Mouse (Mus musculus) ES-E14 (cell line): Measurements from ENCODE around the gene Gm5460. TPM values are rescaled to one million over a fixed set of nuclear protein-coding genes. Genes with fewer than 3 reads are reported as not detected.

Experiments used
- DNase-seq: peaks from one replicate; pipeline ENCODE4 v3.0.0-alpha.2; 2013; ENCODE audit warnings: low read depth, low spot score
- H3K27ac ChIP-seq: 2 replicates; pipeline ENCODE4 v1.5.1; 2012; ENCODE audit warnings: low read depth, mild to moderate bottlenecking, low read length, moderate library complexity, mixed read lengths; ENCODE audit not compliant: poor library complexity, insufficient read depth, severe bottlenecking
- H3K36me3 ChIP-seq: 2 replicates; pipeline ENCODE4 v1.6.1; 2012; ENCODE audit warnings: mild to moderate bottlenecking, low read length, moderate library complexity, mixed read lengths; ENCODE audit not compliant: control insufficient read depth, poor library complexity, insufficient read depth, severe bottlenecking
- H3K4me1 ChIP-seq, 2 experiments: fragments of 150-350 bp in 1 of 2; sonication (generic) in 1 of 2; 2 replicates each; pipeline ENCODE4 v1.6.1; 2012; ENCODE audit warnings: low read length in 2 of 2, mild to moderate bottlenecking in 1 of 2, mixed read lengths in 1 of 2; ENCODE audit not compliant: control insufficient read depth in 2 of 2, insufficient read depth in 2 of 2, poor library complexity in 1 of 2
- H3K4me3 ChIP-seq, 2 experiments: fragments of 150-350 bp in 1 of 2; sonication (generic) in 1 of 2; 2 replicates each; pipeline ENCODE4 v1.5.1; 2012; ENCODE audit warnings: low read length in 2 of 2, low read depth in 1 of 2, mild to moderate bottlenecking in 1 of 2, mixed read lengths in 1 of 2; ENCODE audit not compliant: insufficient read depth in 1 of 2, poor library complexity in 1 of 2, severe bottlenecking in 1 of 2
- H3K9ac ChIP-seq: 2 replicates; pipeline ENCODE4 v1.6.1; 2012; ENCODE audit warnings: low read depth, mild to moderate bottlenecking, low read length, mixed read lengths; ENCODE audit not compliant: poor library complexity, insufficient read depth, severe bottlenecking
- H3K9me3 ChIP-seq: fragments of 150-350 bp; sonication (generic); 2 replicates; pipeline ENCODE4 v1.6.1; 2012; ENCODE audit warnings: low read depth, mild to moderate bottlenecking, low read length; ENCODE audit not compliant: control insufficient read depth, insufficient read depth
- CHD2 ChIP-seq: IDR thresholded peaks from 2 replicates; pipeline ENCODE4 v1.6.1; 2014; ENCODE audit warnings: mild to moderate bottlenecking, low read depth, low read length, inconsistent platforms
- HCFC1 ChIP-seq: IDR thresholded peaks from 2 replicates; pipeline ENCODE4 v1.6.1; 2012; ENCODE audit warnings: low read length, inconsistent platforms, borderline replicate concordance; ENCODE audit not compliant: insufficient read depth
- MAFK ChIP-seq: IDR thresholded peaks from 2 replicates; pipeline ENCODE4 v1.6.1; 2014; ENCODE audit warnings: mild to moderate bottlenecking, low read depth, low read length, inconsistent platforms; ENCODE audit not compliant: insufficient read depth
- ZC3H11A ChIP-seq: IDR thresholded peaks from 2 replicates; pipeline ENCODE4 v1.6.1; 2012; ENCODE audit warnings: low read depth, mild to moderate bottlenecking, inconsistent platforms, low read length, borderline replicate concordance
- ZNF384 ChIP-seq: IDR thresholded peaks from 2 replicates; pipeline ENCODE4 v1.6.1; 2012; ENCODE audit warnings: low read depth, low read length, inconsistent platforms
- in situ Hi-C, 2 experiments: fragments of 600-800 bp; cut with MboI; formaldehyde crosslinking; loops; one replicate each; pipeline ENCODE4 v1.15.1; 2025; ENCODE audit warnings: low sequenced_read_pairs in 2 of 2, inconsistent platforms in 1 of 2; ENCODE audit not compliant: unreplicated experiment in 2 of 2
- total RNA-seq: library from RNA; depleted of rRNA; stranded (reverse); fragments of 300-350 nt; gene quantifications from 2 replicates; pipeline ENCODE4 v1.2.3, GENCODE M21; 2012

Gene Gm5460
- total RNA-seq, 1 experiment, result not detected

- Histone ChIP-seq H3K27ac (no peak overlapping the region), H3K36me3 (no peaks in the 10 kb centered on the region), H3K4me1 (no peaks in the 10 kb centered on the region), H3K9ac (no peak overlapping the region), H3K4me3 (no peak overlapping the region), H3K9me3 (no peaks in the 10 kb centered on the region)
- peak; percentile 12 for DNase-seq
- TF ChIP-seq ZNF384, result no peak
- in situ Hi-C loops, result no loop called here
Measured at GRCm38 (mm10) chr14:33989201-33989600, 27.4 kb upstream of the Gm5460 start.

DNA sequence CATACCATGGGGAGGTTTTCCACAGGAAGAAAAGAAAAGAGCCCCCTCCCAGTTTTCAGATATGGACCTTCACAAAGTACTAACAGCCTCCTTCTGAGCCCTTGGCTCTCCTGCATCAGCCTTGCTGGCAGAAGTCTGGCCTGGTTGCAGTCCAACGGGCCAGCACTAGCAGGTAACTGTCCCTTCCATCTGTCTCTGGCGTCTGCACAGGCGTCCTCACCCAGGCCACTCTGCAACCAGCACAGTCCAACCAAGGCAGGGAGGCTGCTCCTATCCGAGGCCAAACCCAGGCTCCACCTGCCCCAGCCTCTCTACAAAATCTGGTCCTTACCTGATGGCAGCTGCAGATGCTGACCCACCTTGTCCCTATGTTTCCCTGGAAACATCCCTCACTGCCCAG lies 24.6 kb upstream of the Gm5460 start:
- H3K9me3 ChIP-seq, result no peaks in the 10 kb centered on the region
- H3K4me3 ChIP-seq, result no peak overlapping the region
- H3K4me1 ChIP-seq, result no peaks in the 10 kb centered on the region
- no peak overlapping the region for H3K9ac ChIP-seq
- TF ChIP-seq ZC3H11A (no peak), MAFK (no peak), CHD2 (no peak), ZNF384 (no peak), HCFC1 (no peak)
- in situ Hi-C loops, result loop anchor here in 1 of 2 experiments (10.0 kb wide), 1 partner anchor 63 kb away; the partner anchor contains the start of gene Antxrl
- H3K36me3 ChIP-seq, result no peaks in the 10 kb centered on the region
- DNase-seq, result no peak
- H3K27ac ChIP-seq, result no peak overlapping the region

DNA sequence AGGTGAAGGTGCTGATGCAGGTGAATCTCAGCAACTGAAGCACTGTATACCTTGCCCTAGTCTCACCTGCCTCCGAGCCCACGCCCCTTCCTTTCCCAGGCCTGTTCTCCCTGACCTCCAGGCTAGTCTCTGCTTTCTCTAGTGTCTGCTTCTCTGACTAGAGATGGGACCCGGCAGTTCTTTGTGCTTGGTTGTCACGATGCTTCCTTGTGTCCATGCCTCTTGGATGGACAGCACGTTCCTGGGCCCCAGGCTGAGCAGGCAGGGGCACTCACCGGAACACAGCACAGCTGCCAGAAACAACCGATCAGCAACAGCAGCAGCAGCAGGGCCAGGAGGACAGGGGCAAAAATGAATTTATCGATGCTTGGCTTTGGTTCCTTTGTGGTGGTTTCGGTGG lies 23.5 kb upstream of the Gm5460 start:
- no peaks in the 10 kb centered on the region for H3K9me3 ChIP-seq
- no peak for DNase-seq
- no peaks in the 10 kb centered on the region for H3K4me1 ChIP-seq
- no peaks in the 10 kb centered on the region for H3K36me3 ChIP-seq
- no peak overlapping the region for H3K9ac ChIP-seq
- TF ChIP-seq MAFK (no peak), HCFC1 (no peak), CHD2 (no peak), ZC3H11A (no peak), ZNF384 (no peak)
- H3K4me3 ChIP-seq, result no peak overlapping the region
- H3K27ac ChIP-seq, result no peak overlapping the region
- in situ Hi-C loops, result loop anchor here in 1 of 2 experiments (10.0 kb wide), 1 partner anchor 62 kb away; the partner anchor contains the start of gene Antxrl

DNA sequence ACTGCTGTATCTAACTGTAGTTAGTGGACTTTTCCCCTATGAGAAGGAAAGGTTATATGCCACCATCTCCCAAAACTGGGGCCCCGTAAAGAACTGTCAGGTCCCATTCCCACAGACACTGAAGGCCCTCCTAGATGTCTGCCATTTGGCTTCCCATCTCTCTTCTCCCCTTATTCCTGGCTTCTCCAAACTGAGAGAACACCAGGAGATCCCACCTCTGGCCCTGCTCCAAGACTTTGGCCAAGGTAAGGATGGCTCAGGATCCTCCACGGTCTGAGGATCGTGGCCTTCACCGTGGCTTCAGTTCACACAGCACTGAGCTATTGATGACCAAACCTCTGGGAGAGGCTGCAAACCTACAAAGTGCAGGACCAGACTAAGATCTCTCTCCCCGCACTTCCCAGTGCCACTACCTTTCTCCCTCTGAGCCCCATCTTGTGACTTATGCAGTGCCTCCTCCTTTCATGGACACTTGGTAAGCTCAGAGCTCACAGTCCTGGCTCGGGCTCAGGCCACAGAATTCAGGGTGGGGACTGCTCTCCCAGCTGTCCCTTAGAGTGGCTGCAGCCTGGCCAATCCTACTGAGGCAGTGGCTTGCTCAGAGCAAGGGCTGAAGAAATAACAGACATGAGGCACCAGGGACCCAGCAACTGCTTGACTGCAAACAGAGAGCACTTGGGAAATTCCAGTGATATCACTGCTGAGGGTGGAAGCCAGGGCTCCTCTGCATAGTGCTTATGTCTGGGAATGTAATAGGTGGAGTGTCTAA lies 22.9 kb upstream of the Gm5460 start:
- no peak overlapping the region for H3K27ac ChIP-seq
- DNase-seq, result no peak
- TF ChIP-seq CHD2, result no peak
- no peak for TF ChIP-seq HCFC1
- TF ChIP-seq MAFK, result no peak
- TF ChIP-seq ZNF384, result no peak
- no peak for TF ChIP-seq ZC3H11A

GRCm38 (mm10) chr14:33997427-33997826 lies 19.1 kb upstream of the Gm5460 start:
- H3K36me3 ChIP-seq, result no peaks in the 10 kb centered on the region
- no peak for DNase-seq
- H3K27ac ChIP-seq, result no peak overlapping the region
- in situ Hi-C loops, result loop anchor here in 1 of 2 experiments (10.0 kb wide), 1 partner anchor 57 kb away; the partner anchor contains the start of gene Antxrl
- H3K9me3 ChIP-seq, result no peaks in the 10 kb centered on the region
- no peak overlapping the region for H3K4me3 ChIP-seq
- TF ChIP-seq MAFK (no peak), ZNF384 (no peak), HCFC1 (no peak), ZC3H11A (no peak), CHD2 (no peak)
- no peaks in the 10 kb centered on the region for H3K4me1 ChIP-seq
- no peak overlapping the region for H3K9ac ChIP-seq

More for the DNA sequence above, 22.9 kb upstream of the Gm5460 start:
- Histone ChIP-seq H3K36me3 (no peaks in the 10 kb centered on the region), H3K9me3 (no peaks in the 10 kb centered on the region), H3K9ac (no peak overlapping the region), H3K4me3 (no peak overlapping the region), H3K4me1 (no peaks in the 10 kb centered on the region)
- in situ Hi-C loops, result loop anchor here in 1 of 2 experiments (10.0 kb wide), 1 partner anchor 61 kb away; the partner anchor contains the start of gene Antxrl
